Mouse (Mus musculus): ENCODE results near the gene Pum3.

DNA sequence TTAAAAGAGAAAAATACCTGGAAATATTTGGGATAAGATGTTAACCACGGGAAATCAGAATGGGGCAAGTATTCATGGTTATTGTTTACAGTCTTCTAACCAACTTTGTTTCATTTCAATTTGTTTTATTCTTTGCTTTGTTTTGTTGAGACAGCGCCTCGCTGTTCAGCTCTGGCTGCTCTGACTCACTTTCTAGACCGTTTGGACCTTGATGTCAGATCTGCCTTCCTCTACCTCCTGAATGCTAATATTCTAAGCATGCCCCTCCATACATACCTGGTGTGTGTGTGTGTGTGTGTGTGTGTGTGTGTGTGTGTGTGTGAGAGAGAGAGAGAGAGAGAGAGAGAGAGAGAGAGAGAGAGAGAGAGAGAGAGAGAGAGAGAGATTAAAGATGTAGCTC lies 65.7 kb downstream of the Pum3 start:
- TF ChIP-seq CTCF (IDR thresholded peaks at IDR 0.05; ENCODE audit: control insufficient read depth, insufficient read depth, insufficient replicate concordance, low read depth, low read length) (no peak), POLR2A (IDR thresholded peaks at IDR 0.05; ENCODE audit: control insufficient read depth, low read depth, low read length) (no peak)
